Mouse (Mus musculus) layer of hippocampus, adult 6 months (tissue): ENCODE results near the gene Trip6. TPM values are rescaled to one million over a fixed set of nuclear protein-coding genes. Genes with fewer than 3 reads are reported as not detected.

Source experiments
- long read RNA-seq, 2 experiments: library from polyadenylated mRNA; unstranded; transcript quantifications; one replicate each; pipeline ENCODE4 v2.0.0; 2019 to 2020
- microRNA-seq: library from miRNA; unstranded; fragments of <30 nt; microRNA quantifications from one replicate; pipeline ENCODE4 v1.2.0, GENCODE M21; 2020
- polyA plus RNA-seq: library from polyadenylated mRNA; unstranded; fragments of <200 nt; fragmentation: Nextera tagmentation; gene quantifications from 2 replicates; pipeline ENCODE4 v1.2.3, GENCODE M21; 2021

Trip6 gene
- 4.1 and 4.5 TPM in 2 replicates for polyA plus RNA-seq
- long read RNA-seq, experiment 1, transcript Trip6-201 (9 exons, 2,168 nt): major isoform, 12 of 14 reads
- long read RNA-seq, experiment 1, partial matches to known transcripts: 2 of 14 reads
- long read RNA-seq, experiment 1, other reads (novel, unspliced or antisense): 0 of 14 reads
- long read RNA-seq, experiment 2, transcript Trip6-201 (9 exons, 2,168 nt): major isoform, 19 of 25 reads
- long read RNA-seq, experiment 2, partial matches to known transcripts: 1 of 25 reads
- long read RNA-seq, experiment 2, other reads (novel, unspliced or antisense): 5 of 25 reads

GRCm38 (mm10) chr5:137314193-137315083 is at the start of gene Trip6:
TSS of gene Trip6 (minus strand) at chr5:137314404.

GRCm38 (mm10) chr5:137349384-137350204 is 35.4 kb upstream of the Trip6 start, which contains the start of gene Ephb4:
TSS of gene Ephb4 (plus strand) at chr5:137350109.

GRCm38 (mm10) chr5:137333512-137334174 is 19.4 kb upstream of the Trip6 start, which contains the start of gene Slc12a9:
TSS of gene Slc12a9 (minus strand) at chr5:137333597.

GRCm38 (mm10) chr5:137307071-137307912 is 6.9 kb downstream of the Trip6 start, which contains the start of gene Srrt:
TSS of gene Srrt (minus strand) at chr5:137307674.

GRCm38 (mm10) chr5:137293839-137294743 is 20.1 kb downstream of the Trip6 start, which contains the start of gene Ufsp1:
TSS of gene Ufsp1 (plus strand) at chr5:137294629.

GRCm38 (mm10) chr5:137287032-137287952 is 26.9 kb downstream of the Trip6 start, which contains the start of gene Ache:
TSS of gene Ache (plus strand) at chr5:137287519.

Small RNA genes within 50 kb of the gene (microRNA-seq; reads per million reads assigned to microRNA genes)
- 2.1 reads per million, percentile 3 among the genes with 10 or more reads in this experiment for gene Mir7036
- not detected for gene Mir8116

Other genes starting within 250 kb of the Trip6 start
- not detected in 2 replicates for gene Serpine1, start 242.1 kb downstream of the Trip6 start, polyA plus RNA-seq
- gene Trim56, start 198.2 kb downstream of the Trip6 start, polyA plus RNA-seq: 1.9 and 2.0 TPM in 2 replicates
- not detected in 2 replicates for gene Muc3, start 165.1 kb downstream of the Trip6 start, polyA plus RNA-seq
- gene Muc3a, start 102.0 kb downstream of the Trip6 start, polyA plus RNA-seq: 0.21 and 0.26 TPM in 2 replicates
- gene Ache, start 26.9 kb downstream of the Trip6 start, polyA plus RNA-seq: 38.1 and 39.5 TPM in 2 replicates
- gene Ufsp1, start 19.8 kb downstream of the Trip6 start, polyA plus RNA-seq: 13.6 and 13.9 TPM in 2 replicates
- 17.5 and 19.5 TPM in 2 replicates for gene Srrt, start 6.7 kb downstream of the Trip6 start, polyA plus RNA-seq
- gene Slc12a9, start 19.2 kb upstream of the Trip6 start, polyA plus RNA-seq: 5.0 and 5.7 TPM in 2 replicates
- 1.3 TPM in 2 replicates for gene Ephb4, start 35.7 kb upstream of the Trip6 start, polyA plus RNA-seq
- 0.10 and 0.13 TPM in 2 replicates for gene Zan, start 162.7 kb upstream of the Trip6 start, polyA plus RNA-seq
- gene Pop7, start 188.1 kb upstream of the Trip6 start, polyA plus RNA-seq: 89.7 and 94.7 TPM in 2 replicates
- 2.6 and 2.9 TPM in 2 replicates for gene Gigyf1, start 204.1 kb upstream of the Trip6 start, polyA plus RNA-seq
- not detected in 2 replicates for gene Epo, start 218.8 kb upstream of the Trip6 start, polyA plus RNA-seq
- gene Gnb2, start 219.1 kb upstream of the Trip6 start, polyA plus RNA-seq: 97.9 and 121 TPM in 2 replicates
- gene Actl6b, start 239.1 kb upstream of the Trip6 start, polyA plus RNA-seq: 83.5 and 108 TPM in 2 replicates